Mouse (Mus musculus) kidney, postnatal 0 days (tissue): Measurements from ENCODE around the gene Slc25a47. TPM values are rescaled to one million over a fixed set of nuclear protein-coding genes. Genes with fewer than 3 reads are reported as not detected.
A peak's percentile ranks its signal among the peaks of the same experiment; 100 is the strongest.

Experiments used
- ATAC-seq: fragments of 200-750 bp; cut with Nextera tagmentation; replicated peaks from 2 replicates; pipeline ENCODE4 v1.8.0; 2017; ENCODE audit warnings: low read depth, moderate number of reproducible peaks, moderate TSS enrichment, moderate library complexity; ENCODE audit not compliant: low FRiP score
- DNase-seq: peaks from one replicate; pipeline ENCODE4 v3.0.0-alpha.2; 2016; ENCODE audit warnings: low spot score
- H3K27ac ChIP-seq: fragments of 300-500 bp; sonication (generic); 2 replicates; pipeline ENCODE4 v1.5.1; 2014; ENCODE audit warnings: mild to moderate bottlenecking
- H3K27me3 ChIP-seq: fragments of 300-500 bp; sonication (generic); 2 replicates; pipeline ENCODE4 v1.6.1; 2014; ENCODE audit warnings: low read length, mixed read lengths; ENCODE audit not compliant: insufficient read depth
- H3K36me3 ChIP-seq: fragments of 300-500 bp; sonication (generic); 2 replicates; pipeline ENCODE4 v1.6.1; 2014; ENCODE audit warnings: low read length, mixed read lengths; ENCODE audit not compliant: insufficient read depth
- H3K4me1 ChIP-seq: fragments of 300-500 bp; sonication (generic); replicated peaks from 2 replicates; pipeline ENCODE4 v1.6.1; 2014; ENCODE audit warnings: antibody characterized with exemption, low read length, mixed read lengths; ENCODE audit not compliant: insufficient read depth
- H3K4me2 ChIP-seq: fragments of 300-500 bp; sonication (generic); 2 replicates; pipeline ENCODE4 v1.6.1; 2014; ENCODE audit warnings: mild to moderate bottlenecking, low read length, moderate library complexity, mixed read lengths
- H3K4me3 ChIP-seq: fragments of 300-500 bp; sonication (generic); replicated peaks from 2 replicates; pipeline ENCODE4 v1.5.1; 2014; ENCODE audit warnings: low read depth, low read length
- H3K9ac ChIP-seq: fragments of 300-500 bp; sonication (generic); 2 replicates; pipeline ENCODE4 v1.6.1; 2014; ENCODE audit warnings: low read depth, low read length
- H3K9me3 ChIP-seq: fragments of 300-500 bp; sonication (generic); replicated peaks from 2 replicates; pipeline ENCODE4 v1.6.1; 2016; ENCODE audit warnings: low read length, inconsistent platforms, mixed read lengths
- CTCF ChIP-seq: IDR thresholded peaks from 2 replicates; pipeline ENCODE4 v1.5.1; 2016; ENCODE audit warnings: antibody characterized with exemption, low read depth, mild to moderate bottlenecking, moderate library complexity
- WGBS: fragments of 180-500 bp; shearing (Covaris S2); extraction: QIAGEN DNeasy Blood & Tissue Kit; methylation state at CpG from one replicate; pipeline ENCODE4 v1.1.7; 2014; 5-methylcytosine and 5-hydroxymethylcytosine counted together
- polyA plus RNA-seq: library from polyadenylated mRNA; unstranded; fragments of >200 nt; fragmentation: Nextera tagmentation; extraction: Ambion mirVana; gene quantifications from 2 replicates; pipeline ENCODE4 v1.2.1, GENCODE M21; 2015

Slc25a47 gene
- polyA plus RNA-seq, 1 experiment from 2014 or later = 7.1 TPM

GRCm38 (mm10) chr12:108810309-108810708, 25.5 kb upstream of the Slc25a47 start:
- no peak overlapping the region for H3K4me3 ChIP-seq
- H3K36me3 ChIP-seq = peaks cover 13% of the 10 kb centered on the region; the same call in 1 of the 2 replicates
- no peak for DNase-seq
- ATAC-seq = no peak
- no peak overlapping the region for H3K9ac ChIP-seq
- H3K27ac ChIP-seq = no peak overlapping the region
- WGBS = 80% methylated on average over 7 of the region's 7 CpGs
- H3K4me2 ChIP-seq = no peak overlapping the region
- TF ChIP-seq CTCF = no peak
- no peaks in the 10 kb centered on the region for H3K9me3 ChIP-seq
- H3K27me3 ChIP-seq = no peaks in the 10 kb centered on the region
- H3K4me1 ChIP-seq = no peaks in the 10 kb centered on the region

DNA sequence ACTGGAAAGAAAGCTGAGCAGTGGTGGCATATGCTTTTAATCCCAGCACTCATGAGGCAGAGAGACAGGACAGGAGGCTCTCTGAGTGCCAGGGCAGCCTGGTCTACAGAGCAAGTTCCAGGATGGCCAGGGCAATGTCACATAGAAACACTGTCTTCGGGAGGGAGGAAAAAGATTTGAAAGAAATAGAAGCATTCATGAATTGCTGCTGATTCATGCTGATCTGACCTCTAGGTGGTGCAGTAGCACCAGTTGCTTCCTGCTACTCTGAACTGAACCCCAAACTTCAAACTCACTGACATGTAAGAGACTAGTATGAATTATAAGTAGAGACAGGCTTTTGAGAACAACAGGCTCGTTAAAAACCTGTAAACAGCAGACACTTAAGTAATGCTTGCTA, 24.7 kb upstream of the Slc25a47 start:
- ATAC-seq = no peak
- WGBS = 44% methylated on average over 2 of the region's 2 CpGs
- H3K4me3 ChIP-seq = no peak overlapping the region
- H3K9me3 ChIP-seq = no peaks in the 10 kb centered on the region
- peak; percentile 68 for TF ChIP-seq CTCF
- no peak overlapping the region for H3K27ac ChIP-seq
- no peak overlapping the region for H3K9ac ChIP-seq
- H3K36me3 ChIP-seq = peaks cover 15% of the 10 kb centered on the region; the same call in 1 of the 2 replicates
- H3K27me3 ChIP-seq = no peaks in the 10 kb centered on the region
- DNase-seq = peak; percentile 66
- H3K4me2 ChIP-seq = no peak overlapping the region
- no peaks in the 10 kb centered on the region for H3K4me1 ChIP-seq

GRCm38 (mm10) chr12:108812463-108812862, 23.4 kb upstream of the Slc25a47 start:
- ATAC-seq (no peak), DNase-seq (no peak)
- no peak for TF ChIP-seq CTCF
- peaks cover 18% of the 10 kb centered on the region; the same call in 1 of the 2 replicates for H3K36me3 ChIP-seq
- 0 out of 2 replicates have a peak overlapping the region, but pooled peaks have one; percentile 18 for H3K9ac ChIP-seq
- no peak overlapping the region for H3K4me2 ChIP-seq
- no peaks in the 10 kb centered on the region for H3K4me1 ChIP-seq
- no peaks in the 10 kb centered on the region for H3K9me3 ChIP-seq
- H3K27ac ChIP-seq = no peak overlapping the region
- 63% methylated on average over 6 of the region's 6 CpGs for WGBS
- H3K27me3 ChIP-seq = no peaks in the 10 kb centered on the region
- no peak overlapping the region for H3K4me3 ChIP-seq

- Histone ChIP-seq H3K9ac (no peak overlapping the region), H3K9me3 (no peaks in the 10 kb centered on the region), H3K27ac (no peak overlapping the region), H3K36me3 (peaks cover 20% of the 10 kb centered on the region), H3K27me3 (no peaks in the 10 kb centered on the region), H3K4me1 (no peaks in the 10 kb centered on the region), H3K4me3 (no peak overlapping the region), H3K4me2 (no peak overlapping the region)
- ATAC-seq (no peak), DNase-seq (no peak)
- TF ChIP-seq CTCF = no peak
- 83% methylated on average over 6 of the region's 6 CpGs for WGBS
Measured at GRCm38 (mm10) chr12:108814470-108814869, 21.4 kb upstream of the Slc25a47 start.

DNA sequence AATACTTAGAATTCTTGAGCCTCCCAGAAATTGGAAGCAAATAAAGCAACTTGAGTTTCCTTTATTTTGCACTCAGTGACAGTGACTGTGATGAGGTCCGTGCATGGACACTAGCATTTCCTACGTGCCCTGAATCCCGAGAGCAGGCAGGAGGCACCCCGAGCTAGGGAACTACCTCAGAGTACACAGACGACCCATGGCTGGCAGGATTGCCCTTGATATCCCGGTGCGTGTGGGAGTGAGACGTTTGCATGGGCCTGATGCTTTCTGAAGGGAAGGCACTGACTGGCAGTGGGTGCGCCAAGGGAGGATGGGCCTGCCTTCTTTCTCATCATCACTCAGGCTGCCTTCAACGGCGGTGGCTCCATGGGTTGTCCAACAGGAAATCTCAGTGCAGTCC, 19.3 kb upstream of the Slc25a47 start:
- no peak overlapping the region for H3K27ac ChIP-seq
- H3K9me3 ChIP-seq = no peaks in the 10 kb centered on the region
- H3K4me2 ChIP-seq = no peak overlapping the region
- no peak for ATAC-seq
- DNase-seq = no peak
- no peak overlapping the region for H3K9ac ChIP-seq
- H3K36me3 ChIP-seq = peaks cover 20% of the 10 kb centered on the region
- H3K4me1 ChIP-seq = no peaks in the 10 kb centered on the region
- no peak for TF ChIP-seq CTCF
- no peak overlapping the region for H3K4me3 ChIP-seq
- no peaks in the 10 kb centered on the region for H3K27me3 ChIP-seq
- WGBS = 72% methylated on average over 11 of the region's 11 CpGs

GRCm38 (mm10) chr12:108820461-108820860, 15.4 kb upstream of the Slc25a47 start:
- WGBS = 90% methylated on average over 4 of the region's 4 CpGs
- no peak for ATAC-seq
- DNase-seq = no peak
- Histone ChIP-seq H3K4me2 (no peak overlapping the region), H3K4me3 (no peak overlapping the region), H3K36me3 (peaks cover 7% of the 10 kb centered on the region; the same call in 1 of the 2 replicates), H3K9me3 (no peaks in the 10 kb centered on the region), H3K9ac (no peak overlapping the region), H3K27ac (no peak overlapping the region), H3K4me1 (no peaks in the 10 kb centered on the region), H3K27me3 (no peaks in the 10 kb centered on the region)
- no peak for TF ChIP-seq CTCF

DNA sequence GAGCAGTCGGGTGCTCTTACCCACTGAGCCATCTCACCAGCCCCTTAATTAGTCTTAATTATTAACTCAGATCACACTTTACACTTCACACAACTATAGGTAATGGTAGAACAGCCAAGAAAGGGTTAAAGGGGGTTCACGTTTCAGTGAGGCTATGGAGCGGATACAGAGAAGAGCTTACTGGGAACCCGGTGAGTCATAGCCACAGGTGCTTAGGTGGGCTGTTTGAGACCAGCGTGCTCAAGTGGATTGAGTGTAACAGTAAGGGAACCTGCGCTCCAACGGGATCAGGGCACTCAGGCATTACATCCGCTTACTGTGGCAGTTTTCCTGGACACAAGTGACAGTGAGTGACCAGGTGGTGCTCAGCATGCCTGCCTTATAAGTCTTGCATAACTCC, 12.8 kb upstream of the Slc25a47 start:
- no peaks in the 10 kb centered on the region for H3K9me3 ChIP-seq
- DNase-seq = peak; percentile 24
- 27% methylated on average over 8 of the region's 8 CpGs for WGBS
- H3K4me3 ChIP-seq = no peak overlapping the region
- no peak overlapping the region for H3K4me2 ChIP-seq
- peaks cover 4% of the 10 kb centered on the region for H3K36me3 ChIP-seq
- no peaks in the 10 kb centered on the region for H3K4me1 ChIP-seq
- no peak overlapping the region for H3K27ac ChIP-seq
- no peak for TF ChIP-seq CTCF
- peak; percentile 51 for ATAC-seq
- H3K27me3 ChIP-seq = no peaks in the 10 kb centered on the region
- no peak overlapping the region for H3K9ac ChIP-seq
